Mouse (Mus musculus) skeletal muscle tissue, postnatal 0 days (tissue): ENCODE results near the gene Olfr1015. TPM values are rescaled to one million over a fixed set of nuclear protein-coding genes. Genes with fewer than 3 reads are reported as not detected.

Source experiments
- polyA plus RNA-seq: library from polyadenylated mRNA; unstranded; fragments of >200 nt; fragmentation: Nextera tagmentation; extraction: Ambion mirVana; gene quantifications from 2 replicates; pipeline ENCODE4 v1.2.1, GENCODE M21; 2015

Gene Olfr1015
- polyA plus RNA-seq, result not detected in 2 replicates

GRCm38 (mm10) chr2:85781717-85782116 lies at the start of gene Olfr1015:
Gene Olfr1015, plus strand, starts transcription at chr2:85782017.

GRCm38 (mm10) chr2:85762666-85763065 lies 19.2 kb upstream of the Olfr1015 start, which contains the start of gene Olfr1012:
Gene Olfr1012, minus strand, starts transcription at chr2:85762766.

GRCm38 (mm10) chr2:85766798-85767197 lies 15.0 kb upstream of the Olfr1015 start, which contains the start of gene Olfr1013:
Gene Olfr1013, plus strand, starts transcription at chr2:85767098.

GRCm38 (mm10) chr2:85772413-85772812 lies 9.4 kb upstream of the Olfr1015 start, which contains the start of gene Olfr1014:
Gene Olfr1014, plus strand, starts transcription at chr2:85772713.

GRCm38 (mm10) chr2:85802444-85802843 lies 20.6 kb downstream of the Olfr1015 start, which contains the start of gene Olfr1016:
Gene Olfr1016, minus strand, starts transcription at chr2:85802544.

GRCm38 (mm10) chr2:85818179-85818578 lies 36.4 kb downstream of the Olfr1015 start, which contains the start of gene Olfr1018:
Gene Olfr1018, plus strand, starts transcription at chr2:85818479.

Other genes starting within 250 kb of the Olfr1015 start
- not detected in 2 replicates for gene Olfr996, start 202.8 kb upstream of the Olfr1015 start, polyA plus RNA-seq
- not detected in 2 replicates for gene Olfr998, start 193.1 kb upstream of the Olfr1015 start, polyA plus RNA-seq
- gene Olfr1000, start 170.1 kb upstream of the Olfr1015 start, polyA plus RNA-seq, result not detected in 2 replicates
- not detected in 2 replicates for gene Olfr1002, start 131.3 kb upstream of the Olfr1015 start, polyA plus RNA-seq
- gene Olfr154, start 117.6 kb upstream of the Olfr1015 start, polyA plus RNA-seq, result not detected in 2 replicates
- gene Olfr1006, start 103.2 kb upstream of the Olfr1015 start, polyA plus RNA-seq, result not detected in 2 replicates
- not detected in 2 replicates for gene Olfr1008, start 92.6 kb upstream of the Olfr1015 start, polyA plus RNA-seq
- gene Olfr1009, start 66.6 kb upstream of the Olfr1015 start, polyA plus RNA-seq, result not detected in 2 replicates
- gene Olfr1012, start 19.3 kb upstream of the Olfr1015 start, polyA plus RNA-seq, result not detected in 2 replicates
- not detected in 2 replicates for gene Olfr1013, start 14.9 kb upstream of the Olfr1015 start, polyA plus RNA-seq
- gene Olfr1014, start 9.3 kb upstream of the Olfr1015 start, polyA plus RNA-seq, result not detected in 2 replicates
- gene Olfr1016, start 20.5 kb downstream of the Olfr1015 start, polyA plus RNA-seq, result not detected in 2 replicates
- not detected in 2 replicates for gene Olfr1018, start 36.5 kb downstream of the Olfr1015 start, polyA plus RNA-seq
- gene Olfr1019, start 63.5 kb downstream of the Olfr1015 start, polyA plus RNA-seq, result not detected in 2 replicates
- not detected in 2 replicates for gene Olfr1020, start 65.0 kb downstream of the Olfr1015 start, polyA plus RNA-seq
- not detected in 2 replicates for gene Olfr1022, start 86.6 kb downstream of the Olfr1015 start, polyA plus RNA-seq
- gene Olfr1023, start 103.6 kb downstream of the Olfr1015 start, polyA plus RNA-seq, result not detected in 2 replicates
- not detected in 2 replicates for gene Olfr1024, start 123.0 kb downstream of the Olfr1015 start, polyA plus RNA-seq
- gene Olfr1025-ps1, start 133.2 kb downstream of the Olfr1015 start, polyA plus RNA-seq, result not detected in 2 replicates
- gene Olfr1026, start 139.5 kb downstream of the Olfr1015 start, polyA plus RNA-seq, result not detected in 2 replicates
- not detected in 2 replicates for gene Olfr1028, start 168.4 kb downstream of the Olfr1015 start, polyA plus RNA-seq
- not detected in 2 replicates for gene Olfr1029, start 191.9 kb downstream of the Olfr1015 start, polyA plus RNA-seq
- not detected in 2 replicates for gene Olfr1030, start 197.3 kb downstream of the Olfr1015 start, polyA plus RNA-seq
- not detected in 2 replicates for gene Olfr1031, start 208.3 kb downstream of the Olfr1015 start, polyA plus RNA-seq
- gene Olfr1032, start 223.5 kb downstream of the Olfr1015 start, polyA plus RNA-seq, result not detected in 2 replicates
- 0.53 and 2.5 TPM in 2 replicates for gene Olfr1033, start 238.6 kb downstream of the Olfr1015 start, polyA plus RNA-seq